25 mouse cellular contexts compared by ENCODE assay signal in genomic region chr17:24462932-24463331, GRCm38 (mm10). TPM values are rescaled to one million over a fixed set of nuclear protein-coding genes. Genes with fewer than 3 reads are reported as not detected.
DNase-seq lines count a peak whose midpoint lies in the region; ATAC-seq and TF ChIP-seq lines count a peak whose summit lies in the region.
"Had no signal": no experiment of that assay in that cellular context is flagged by ENCODE, and none has a peak within 500 bp of the region (broad histone marks: within the 10 kb centered on the region; RNA-seq: fewer than 3 reads in every experiment).

No protein-coding gene starts in this region.

- H3K4me3 ChIP-seq in heart, embryonic 12.5 days = no peak overlapping the region
- H3K4me3 ChIP-seq in heart, embryonic 15.5 days = no peak overlapping the region
- H3K4me3 ChIP-seq in ES-Bruce4 (ENCODE audit: low read depth, low read length) = no peak overlapping the region
- H3K4me3 ChIP-seq: forebrain, embryonic 10.5 days; forebrain, embryonic 13.5 days; hindbrain, embryonic 12.5 days; hindbrain, embryonic 15.5 days had no signal

- H3K9me3 ChIP-seq in heart, embryonic 12.5 days (replicated peaks) = no peaks in the 10 kb centered on the region
- no peaks in the 10 kb centered on the region for H3K9me3 ChIP-seq in heart, embryonic 15.5 days (replicated peaks)
- H3K9me3 ChIP-seq in ES-Bruce4 (replicated peaks; ENCODE audit: control insufficient read depth, insufficient read depth, low read length, poor library complexity, severe bottlenecking) = no peaks in the 10 kb centered on the region
- H3K9me3 ChIP-seq: forebrain, embryonic 10.5 days; forebrain, embryonic 13.5 days; hindbrain, embryonic 12.5 days; hindbrain, embryonic 15.5 days had no signal

- peak; percentile 51; the same call in 1 of the 2 replicates for ATAC-seq in heart, embryonic 12.5 days (ENCODE audit: insufficient number of reproducible peaks, low FRiP score)
- peak; percentile 35; the same call in 1 of the 2 replicates for ATAC-seq in heart, embryonic 15.5 days (replicated peaks; ENCODE audit: insufficient number of reproducible peaks, insufficient read depth, low FRiP score, low read depth)
- ATAC-seq: CD4-positive, CD25-positive, alpha-beta regulatory T cell, adult 4 months; forebrain, embryonic 13.5 days; forebrain, embryonic 16.5 days; intestine, postnatal 0 days had no signal

- TF ChIP-seq EP300 in ES-Bruce4 (IDR thresholded peaks at IDR 0.05; ENCODE audit: insufficient read depth, low read depth, low read length) = no peak

- TF ChIP-seq CTCF in ES-Bruce4 (IDR thresholded peaks at IDR 0.05; ENCODE audit: low read depth, low read length) = no peak

- WGBS in heart, embryonic 12.5 days = 33% methylated on average over 1 of the region's 1 CpGs
- WGBS in heart, embryonic 15.5 days = 50% methylated on average over 1 of the region's 1 CpGs

- no peaks in the 10 kb centered on the region; the same call in 1 of the 2 replicates for H3K36me3 ChIP-seq in heart, embryonic 12.5 days
- H3K36me3 ChIP-seq in heart, embryonic 15.5 days = no peaks in the 10 kb centered on the region
- H3K36me3 ChIP-seq in ES-Bruce4 (ENCODE audit: control insufficient read depth, insufficient read depth, low read length, poor library complexity, severe bottlenecking) = peaks cover 5% of the 10 kb centered on the region; the same call in 1 of the 2 replicates
- H3K36me3 ChIP-seq: forebrain, embryonic 10.5 days; hindbrain, embryonic 12.5 days; hindbrain, embryonic 15.5 days had no signal

- no peaks in the 10 kb centered on the region for H3K27me3 ChIP-seq in heart, embryonic 12.5 days (replicated peaks)
- H3K27me3 ChIP-seq in heart, embryonic 15.5 days = no peaks in the 10 kb centered on the region
- no peaks in the 10 kb centered on the region for H3K27me3 ChIP-seq in ES-Bruce4 (ENCODE audit: control insufficient read depth, insufficient read depth, low read length, poor library complexity, severe bottlenecking)
- H3K27me3 ChIP-seq: forebrain, embryonic 13.5 days; hindbrain, embryonic 12.5 days; hindbrain, embryonic 15.5 days had no signal

- DNase-seq in heart, postnatal 10 days = no peak
- no peak for DNase-seq in heart, adult 9 months (ENCODE audit: low spot score in 2 of 2)
- no peak for DNase-seq in adrenal gland, adult 18-20 months (ENCODE audit: low spot score in 2 of 2)
- DNase-seq: adrenal gland, postnatal 10 days; adrenal gland, postnatal 36 days; cerebellum, adult 18-20 months; cerebellum, adult 9-10 months; cerebellum, postnatal 14 days; gastrocnemius, postnatal 10 days; gastrocnemius, postnatal 36 days; kidney, adult 2 months had no signal

- no peak for TF ChIP-seq POLR2A in ES-Bruce4 (IDR thresholded peaks at IDR 0.05; ENCODE audit: insufficient read depth, low read length)

- peaks cover 14% of the 10 kb centered on the region for H3K4me1 ChIP-seq in heart, embryonic 12.5 days (replicated peaks)
- H3K4me1 ChIP-seq in heart, embryonic 15.5 days (replicated peaks) = peaks cover 12% of the 10 kb centered on the region
- H3K4me1 ChIP-seq in ES-Bruce4 (ENCODE audit: control insufficient read depth, insufficient read depth, low read length) = no peaks in the 10 kb centered on the region
- H3K4me1 ChIP-seq: forebrain, embryonic 10.5 days; forebrain, embryonic 13.5 days; hindbrain, embryonic 12.5 days; hindbrain, embryonic 15.5 days had no signal

- peak overlapping the region; percentile 13; the same call in 1 of the 2 replicates for H3K4me2 ChIP-seq in heart, embryonic 12.5 days
- no peak overlapping the region for H3K4me2 ChIP-seq in heart, embryonic 15.5 days
- H3K4me2 ChIP-seq: forebrain, embryonic 13.5 days; hindbrain, embryonic 12.5 days; hindbrain, embryonic 15.5 days had no signal

- peak overlapping the region; percentile 78; the same call in 1 of the 2 replicates for H3K27ac ChIP-seq in heart, embryonic 12.5 days (ENCODE audit: poor library complexity, severe bottlenecking)
- peak overlapping the region; percentile 18; the same call in 1 of the 2 replicates for H3K27ac ChIP-seq in heart, embryonic 15.5 days
- H3K27ac ChIP-seq in ES-Bruce4 (ENCODE audit: insufficient read depth, low read length) = no peak overlapping the region
- H3K27ac ChIP-seq: forebrain, embryonic 10.5 days; forebrain, embryonic 13.5 days; hindbrain, embryonic 12.5 days; hindbrain, embryonic 15.5 days had no signal

- no peak overlapping the region for H3K9ac ChIP-seq in heart, embryonic 12.5 days
- no peak overlapping the region for H3K9ac ChIP-seq in heart, embryonic 15.5 days
- 0 out of 2 replicates have a peak overlapping the region, but pooled peaks have one; percentile 14 for H3K9ac ChIP-seq in ES-Bruce4 (ENCODE audit: low read depth, poor library complexity, severe bottlenecking)
- H3K9ac ChIP-seq: forebrain, embryonic 13.5 days; hindbrain, embryonic 12.5 days; hindbrain, embryonic 15.5 days had no signal

- intact Hi-C loops in heart, postnatal 10 days (cut with DNase I) = no loop called here

RNA-seq across cellular contexts. Expression of gene E4f1, which starts 7.2 kb away (rescaled TPM):
- 22.2 and 22.5 TPM in 2 replicates for polyA plus RNA-seq in heart, embryonic 12.5 days (2016; fragmentation: Nextera tagmentation; extraction: Ambion mirVana)
- 10 to 100 TPM; 15.6 to 15.9 TPM for total RNA-seq in heart, postnatal 10 days (2021)
- 20.5 and 29.1 TPM in 2 replicates for polyA plus RNA-seq in heart, embryonic 15.5 days (2015; fragmentation: Nextera tagmentation; extraction: Ambion mirVana)
- polyA plus RNA-seq in ES-Bruce4 (2011; ENCODE audit: insufficient read depth, insufficient read length, low read depth, missing spikeins) = 13.0 and 15.3 TPM in 2 replicates
- 10 to 100 TPM; 21.9 to 23.1 TPM for total RNA-seq in adrenal gland, adult 18-20 months (2021)

RNA-seq across cellular contexts. Expression of gene Pgp, which starts 7.3 kb away (rescaled TPM):
- polyA plus RNA-seq in heart, embryonic 12.5 days (2016; fragmentation: Nextera tagmentation; extraction: Ambion mirVana) = 71.9 and 73.7 TPM in 2 replicates
- 10 to 100 TPM; 38.5 to 39.9 TPM for total RNA-seq in heart, postnatal 10 days (2021)
- polyA plus RNA-seq in heart, embryonic 15.5 days (2015; fragmentation: Nextera tagmentation; extraction: Ambion mirVana) = 60.5 and 63.0 TPM in 2 replicates
- polyA plus RNA-seq in ES-Bruce4 (2011; ENCODE audit: insufficient read depth, insufficient read length, low read depth, missing spikeins) = 15.4 and 16.4 TPM in 2 replicates
- total RNA-seq in adrenal gland, adult 18-20 months (2021) = 10 to 100 TPM; 85.8 to 86.4 TPM

RNA-seq across cellular contexts. Expression of gene Bricd5, which starts 10.8 kb away (rescaled TPM):
- not detected in 2 replicates for polyA plus RNA-seq in heart, embryonic 12.5 days (2016; fragmentation: Nextera tagmentation; extraction: Ambion mirVana)
- under 1 TPM in 1 of 2 experiments, not detected in 1; 0.26 TPM for total RNA-seq in heart, postnatal 10 days (2021)
- 0.18 TPM in 1 of 2 replicates, not detected in the other for polyA plus RNA-seq in heart, embryonic 15.5 days (2015; fragmentation: Nextera tagmentation; extraction: Ambion mirVana)
- not detected in 2 replicates for polyA plus RNA-seq in ES-Bruce4 (2011; ENCODE audit: insufficient read depth, insufficient read length, low read depth, missing spikeins)
- total RNA-seq in adrenal gland, adult 18-20 months (2021) = under 1 TPM; 0.42 to 0.53 TPM
- total RNA-seq: granulocyte monocyte progenitor cell, adult 5-6 weeks had no signal
- polyA plus RNA-seq: activated CD4-positive, CD25-positive, alpha-beta regulatory T cell, adult 4 months; CD4-positive, CD25-positive, alpha-beta regulatory T cell, adult 4 months; embryonic facial prominence, embryonic 11.5 days; intestine, postnatal 0 days had no signal

RNA-seq across cellular contexts. Expression of gene Mlst8, which starts 15.9 kb away (rescaled TPM):
- polyA plus RNA-seq in heart, embryonic 12.5 days (2016; fragmentation: Nextera tagmentation; extraction: Ambion mirVana) = 17.8 and 20.5 TPM in 2 replicates
- 10 to 100 TPM; 11.6 to 12.9 TPM for total RNA-seq in heart, postnatal 10 days (2021)
- 15.2 and 18.8 TPM in 2 replicates for polyA plus RNA-seq in heart, embryonic 15.5 days (2015; fragmentation: Nextera tagmentation; extraction: Ambion mirVana)
- polyA plus RNA-seq in ES-Bruce4 (2011; ENCODE audit: insufficient read depth, insufficient read length, low read depth, missing spikeins) = 20.4 and 22.8 TPM in 2 replicates
- total RNA-seq in adrenal gland, adult 18-20 months (2021) = 10 to 100 TPM; 24.6 to 26.5 TPM

RNA-seq across cellular contexts. Expression of gene Dnase1l2, which starts 20.0 kb away (rescaled TPM):
- polyA plus RNA-seq in heart, embryonic 12.5 days (2016; fragmentation: Nextera tagmentation; extraction: Ambion mirVana) = 2.3 and 2.4 TPM in 2 replicates
- 1 to 10 TPM; 1.0 to 1.6 TPM for total RNA-seq in heart, postnatal 10 days (2021)
- 1.1 and 1.2 TPM in 2 replicates for polyA plus RNA-seq in heart, embryonic 15.5 days (2015; fragmentation: Nextera tagmentation; extraction: Ambion mirVana)
- 0.42 and 0.99 TPM in 2 replicates for polyA plus RNA-seq in ES-Bruce4 (2011; ENCODE audit: insufficient read depth, insufficient read length, low read depth, missing spikeins)
- 1 to 10 TPM; 2.8 to 4.0 TPM for total RNA-seq in adrenal gland, adult 18-20 months (2021)
- total RNA-seq: hematopoietic stem cell, adult 5-6 weeks had no signal
